Mouse (Mus musculus) liver, embryonic 11.5 days (tissue): ENCODE data around the gene Krtap1-4. TPM values are rescaled to one million over a fixed set of nuclear protein-coding genes. Genes with fewer than 3 reads are reported as not detected.
A peak's percentile ranks its signal among the peaks of the same experiment; 100 is the strongest.

Source experiments
- ATAC-seq: fragments of 200-750 bp; cut with Nextera tagmentation; replicated peaks from 2 replicates; pipeline ENCODE4 v1.8.0; 2017; ENCODE audit warnings: moderate number of reproducible peaks, mild to moderate bottlenecking, moderate TSS enrichment, moderate library complexity; ENCODE audit not compliant: low FRiP score
- DNase-seq: peaks from one replicate; pipeline ENCODE4 v3.0.0-alpha.2; 2017; ENCODE audit warnings: low spot score
- H3K27ac ChIP-seq: fragments of 300-500 bp; sonication (generic); 2 replicates; pipeline ENCODE4 v1.5.1; 2014; ENCODE audit warnings: mild to moderate bottlenecking, low read depth, low read length, control low read depth
- H3K27me3 ChIP-seq: fragments of 300-500 bp; sonication (generic); replicated peaks from 2 replicates; pipeline ENCODE4 v1.6.1; 2014; ENCODE audit warnings: low read length, mixed read lengths; ENCODE audit not compliant: control insufficient read depth, insufficient read depth
- H3K36me3 ChIP-seq: fragments of 300-500 bp; sonication (generic); 2 replicates; pipeline ENCODE4 v1.6.1; 2014; ENCODE audit warnings: mild to moderate bottlenecking, low read length, moderate library complexity, mixed read lengths; ENCODE audit not compliant: control insufficient read depth, insufficient read depth
- H3K4me1 ChIP-seq: fragments of 300-500 bp; sonication (generic); replicated peaks from 2 replicates; pipeline ENCODE4 v1.6.1; 2014; ENCODE audit warnings: low read length, mixed read lengths; ENCODE audit not compliant: control insufficient read depth, insufficient read depth
- H3K4me2 ChIP-seq: fragments of 300-500 bp; sonication (generic); 2 replicates; pipeline ENCODE4 v1.6.1; 2014; ENCODE audit warnings: mild to moderate bottlenecking, control low read depth, moderate library complexity
- H3K4me3 ChIP-seq: fragments of 300-500 bp; sonication (generic); 2 replicates; pipeline ENCODE4 v1.5.1; 2014; ENCODE audit warnings: low read depth, low read length, control low read depth
- H3K9ac ChIP-seq: fragments of 300-500 bp; sonication (generic); 2 replicates; pipeline ENCODE4 v1.6.1; 2014; ENCODE audit warnings: low read depth, low read length, control low read depth
- H3K9me3 ChIP-seq: fragments of 300-500 bp; sonication (generic); 2 replicates; pipeline ENCODE4 v1.6.1; 2016; ENCODE audit warnings: low read length, inconsistent platforms, mixed read lengths; ENCODE audit not compliant: control insufficient read depth
- WGBS: fragments of 180-500 bp; shearing (Covaris S2); extraction: QIAGEN DNeasy Blood & Tissue Kit; methylation state at CpG from one replicate; pipeline ENCODE4 v1.1.7; 2014; 5-methylcytosine and 5-hydroxymethylcytosine counted together
- polyA plus RNA-seq: library from polyadenylated mRNA; unstranded; fragments of >200 nt; fragmentation: Nextera tagmentation; extraction: Ambion mirVana; gene quantifications from 2 replicates; pipeline ENCODE4 v1.2.1, GENCODE M21; 2014

The Krtap1-4 gene
- polyA plus RNA-seq, 1 experiment from 2014 or later = not detected

GRCm38 (mm10) chr11:99590981-99591380 is 7.5 kb upstream of the Krtap1-4 start, which contains the start of gene Krtap1-3:
Gene Krtap1-3 (minus strand): TSS chr11:99591339.
- Histone ChIP-seq H3K4me2 (no peak within 1 kb of the TSS), H3K4me3 (no peak within 1 kb of the TSS), H3K9me3 (no peaks in the 10 kb centered on the region), H3K27me3 (no peaks in the 10 kb centered on the region), H3K36me3 (no peaks in the 10 kb centered on the region), H3K27ac (no peak within 1 kb of the TSS), H3K9ac (no peak within 1 kb of the TSS), H3K4me1 (no peaks in the 10 kb centered on the region)
- 93% methylated on average over 6 of the region's 6 CpGs for WGBS
- DNase-seq = no peak
- ATAC-seq = no peak

- Histone ChIP-seq H3K4me3 (no peak overlapping the region), H3K4me2 (no peak overlapping the region)
- WGBS = 80% methylated on average over 7 of the region's 7 CpGs
These were observed 1.6 kb upstream of the Krtap1-4 start for GRCm38 (mm10) chr11:99585096-99585495.

GRCm38 (mm10) chr11:99581564-99581963 is 1.9 kb downstream of the Krtap1-4 start:
- H3K9ac ChIP-seq = no peak overlapping the region
- no peak for DNase-seq

More at GRCm38 (mm10) chr11:99585096-99585495, 1.6 kb upstream of the Krtap1-4 start:
- ATAC-seq (no peak), DNase-seq (no peak)
- no peaks in the 10 kb centered on the region for H3K9me3 ChIP-seq
- H3K27me3 ChIP-seq = no peaks in the 10 kb centered on the region
- H3K4me1 ChIP-seq = no peaks in the 10 kb centered on the region
- no peaks in the 10 kb centered on the region for H3K36me3 ChIP-seq
- H3K27ac ChIP-seq = no peak overlapping the region
- no peak overlapping the region for H3K9ac ChIP-seq

GRCm38 (mm10) chr11:99581051-99581450 is 2.4 kb downstream of the Krtap1-4 start:
- H3K36me3 ChIP-seq = no peaks in the 10 kb centered on the region
- H3K27ac ChIP-seq = no peak overlapping the region
- H3K9me3 ChIP-seq = no peaks in the 10 kb centered on the region
- ATAC-seq (no peak), DNase-seq (no peak)
- H3K27me3 ChIP-seq = no peaks in the 10 kb centered on the region
- H3K9ac ChIP-seq = no peak overlapping the region
- 86% methylated on average over 5 of the region's 5 CpGs for WGBS
- no peak overlapping the region for H3K4me2 ChIP-seq
- no peaks in the 10 kb centered on the region for H3K4me1 ChIP-seq
- H3K4me3 ChIP-seq = no peak overlapping the region

More at GRCm38 (mm10) chr11:99581564-99581963, 1.9 kb downstream of the Krtap1-4 start:
- Histone ChIP-seq H3K9me3 (no peaks in the 10 kb centered on the region), H3K4me3 (no peak overlapping the region), H3K27ac (no peak overlapping the region), H3K27me3 (no peaks in the 10 kb centered on the region), H3K4me2 (no peak overlapping the region), H3K4me1 (no peaks in the 10 kb centered on the region), H3K36me3 (no peaks in the 10 kb centered on the region)
- 80% methylated on average over 6 of the region's 6 CpGs for WGBS
- ATAC-seq = no peak

- Histone ChIP-seq H3K9me3 (no peaks in the 10 kb centered on the region), H3K27me3 (no peaks in the 10 kb centered on the region), H3K4me2 (no peak within 1 kb of the TSS), H3K4me3 (no peak within 1 kb of the TSS), H3K36me3 (no peaks in the 10 kb centered on the region), H3K9ac (no peak within 1 kb of the TSS), H3K27ac (no peak within 1 kb of the TSS), H3K4me1 (no peaks in the 10 kb centered on the region)
- WGBS = 89% methylated on average over 6 of the region's 6 CpGs
- no peak for ATAC-seq
- DNase-seq = no peak
These were observed 2.8 kb downstream of the Krtap1-4 start, which contains the start of gene Krtap1-5 for GRCm38 (mm10) chr11:99580636-99581035. Gene Krtap1-5 (minus strand): TSS chr11:99581016.

DNA sequence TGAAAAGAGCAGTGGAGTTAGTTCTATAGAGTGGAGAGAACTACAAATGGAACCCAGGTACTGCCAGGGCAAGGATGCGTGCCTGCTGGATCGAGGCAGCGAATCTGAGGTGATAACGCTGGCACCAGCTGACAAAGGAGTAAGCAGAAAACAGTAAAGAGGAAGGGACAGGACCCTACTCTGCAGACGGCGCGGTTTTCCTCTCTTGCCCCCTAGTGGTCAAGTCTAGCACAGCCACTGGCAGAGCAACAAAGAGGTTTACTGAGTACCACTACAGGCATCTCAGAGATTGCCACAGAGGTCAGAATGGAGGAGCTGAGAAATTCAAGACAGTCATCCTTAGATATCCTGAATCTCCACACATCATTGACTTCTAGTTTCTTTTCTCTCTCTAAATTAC is 9.3 kb downstream of the Krtap1-4 start:
- no peak overlapping the region for H3K4me3 ChIP-seq
- H3K4me1 ChIP-seq = no peaks in the 10 kb centered on the region
- no peaks in the 10 kb centered on the region for H3K9me3 ChIP-seq
- no peak overlapping the region for H3K9ac ChIP-seq
- WGBS = 3% methylated on average over 7 of the region's 7 CpGs
- H3K4me2 ChIP-seq = peak overlapping the region; percentile 35; the same call in 1 of the 2 replicates
- no peak overlapping the region for H3K27ac ChIP-seq
- DNase-seq = peak; percentile 47
- H3K27me3 ChIP-seq = no peaks in the 10 kb centered on the region
- no peaks in the 10 kb centered on the region for H3K36me3 ChIP-seq
- 0 out of 2 replicates have a peak, but pooled peaks have one; percentile 56 for ATAC-seq

GRCm38 (mm10) chr11:99573164-99573563 is 10.3 kb downstream of the Krtap1-4 start:
- Histone ChIP-seq H3K4me3 (no peak overlapping the region), H3K9ac (no peak overlapping the region), H3K4me2 (no peak overlapping the region), H3K27ac (no peak overlapping the region), H3K9me3 (no peaks in the 10 kb centered on the region), H3K27me3 (no peaks in the 10 kb centered on the region), H3K4me1 (no peaks in the 10 kb centered on the region), H3K36me3 (no peaks in the 10 kb centered on the region)
- ATAC-seq (no peak), DNase-seq (no peak)
- WGBS = 60% methylated on average over 4 of the region's 4 CpGs

DNA sequence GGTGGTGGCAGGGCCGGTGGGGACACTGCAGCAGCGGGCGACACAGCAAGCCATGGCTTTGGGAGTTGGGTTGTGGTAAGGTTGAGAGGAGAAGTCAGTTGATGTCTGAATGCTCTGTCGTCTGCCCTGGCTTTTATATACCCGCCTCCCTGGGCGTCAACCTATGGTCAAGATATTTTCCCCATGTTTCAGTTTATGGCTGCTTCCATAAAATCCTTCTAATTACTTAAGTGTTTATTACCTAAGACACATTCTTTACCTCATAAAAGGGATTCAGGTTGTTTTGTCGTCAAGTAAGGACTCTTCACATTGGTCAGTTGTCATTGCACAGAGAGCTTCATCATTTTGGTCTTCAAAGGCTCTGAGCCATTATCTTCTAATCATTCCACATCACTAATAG is 16.9 kb downstream of the Krtap1-4 start, which contains the start of gene Krtap3-1:
TSS of gene Krtap3-1 (minus strand) at position 101 of the 400 bp plus-strand sequence.
- 87% methylated on average over 7 of the region's 7 CpGs for WGBS
- Histone ChIP-seq H3K4me1 (no peaks in the 10 kb centered on the region), H3K36me3 (no peaks in the 10 kb centered on the region), H3K9me3 (no peaks in the 10 kb centered on the region), H3K27me3 (no peaks in the 10 kb centered on the region), H3K27ac (no peak within 1 kb of the TSS), H3K4me2 (no peak within 1 kb of the TSS), H3K4me3 (no peak within 1 kb of the TSS), H3K9ac (no peak within 1 kb of the TSS; the same call in 1 of the 2 replicates)
- no peak for DNase-seq
- no peak for ATAC-seq

GRCm38 (mm10) chr11:99562580-99562979 is 20.9 kb downstream of the Krtap1-4 start:
- no peak overlapping the region for H3K4me2 ChIP-seq
- H3K27me3 ChIP-seq = no peaks in the 10 kb centered on the region
- H3K9ac ChIP-seq = no peak overlapping the region
- no peak overlapping the region for H3K4me3 ChIP-seq
- H3K4me1 ChIP-seq = no peaks in the 10 kb centered on the region
- H3K27ac ChIP-seq = no peak overlapping the region
- WGBS = 77% methylated on average over 6 of the region's 6 CpGs
- DNase-seq (no peak), ATAC-seq (no peak)
- no peaks in the 10 kb centered on the region for H3K9me3 ChIP-seq
- no peaks in the 10 kb centered on the region for H3K36me3 ChIP-seq
